Mouse (Mus musculus): Measurements from ENCODE around the gene Cd44.

Cd44 gene

GRCm38 (mm10) chr2:102872436-102872835, 29.0 kb downstream of the Cd44 start:
- DNase-seq (ENCODE audit: low read depth, low spot score): no peak

DNA sequence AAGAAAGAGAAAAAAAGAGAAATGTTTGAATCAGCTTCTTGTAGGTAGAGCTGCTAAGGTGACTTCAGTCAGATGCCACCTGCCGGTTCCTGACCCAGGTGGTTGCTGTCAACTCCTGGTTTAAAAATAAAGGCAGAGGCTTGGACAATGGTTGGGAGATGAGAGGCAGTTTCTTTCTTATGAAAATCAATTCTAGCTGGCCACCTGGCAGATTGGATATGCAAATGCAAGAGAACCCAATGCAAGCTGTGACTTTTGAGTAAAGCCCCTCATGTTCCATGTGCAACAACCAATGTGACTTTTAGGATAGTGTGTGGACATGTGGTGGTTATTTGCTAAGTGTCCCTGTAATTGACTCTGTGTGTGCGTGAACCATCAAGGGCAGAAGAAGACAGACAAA, 33.0 kb downstream of the Cd44 start:
- DNase-seq (ENCODE audit: low read depth, low spot score): no peak

GRCm38 (mm10) chr2:102867396-102868088, 33.9 kb downstream of the Cd44 start:
- peak; percentile 68 for DNase-seq (ENCODE audit: low read depth, low spot score)

- no peak for DNase-seq (ENCODE audit: low read depth, low spot score)
Measured at GRCm38 (mm10) chr2:102866594-102866993, 34.9 kb downstream of the Cd44 start.

GRCm38 (mm10) chr2:102865354-102865752, 36.1 kb downstream of the Cd44 start:
- no peak for DNase-seq (ENCODE audit: low read depth, low spot score)

- no peak for DNase-seq (ENCODE audit: low read depth, low spot score)
Measured at GRCm38 (mm10) chr2:102864695-102865353, 36.6 kb downstream of the Cd44 start.

- no peak for DNase-seq (ENCODE audit: low read depth, low spot score)
Measured at GRCm38 (mm10) chr2:102864036-102864435, 37.4 kb downstream of the Cd44 start.

- no peak for DNase-seq (ENCODE audit: low read depth, low spot score)
Measured at GRCm38 (mm10) chr2:102863583-102863982, 37.9 kb downstream of the Cd44 start.

GRCm38 (mm10) chr2:102862706-102863105, 38.8 kb downstream of the Cd44 start:
- DNase-seq (ENCODE audit: low read depth, low spot score): no peak

GRCm38 (mm10) chr2:102858271-102858670, 43.2 kb downstream of the Cd44 start:
- no peak for DNase-seq (ENCODE audit: low read depth, low spot score)

GRCm38 (mm10) chr2:102853297-102853696, 48.2 kb downstream of the Cd44 start:
- peak; percentile 47 for DNase-seq (ENCODE audit: low read depth, low spot score)

DNA sequence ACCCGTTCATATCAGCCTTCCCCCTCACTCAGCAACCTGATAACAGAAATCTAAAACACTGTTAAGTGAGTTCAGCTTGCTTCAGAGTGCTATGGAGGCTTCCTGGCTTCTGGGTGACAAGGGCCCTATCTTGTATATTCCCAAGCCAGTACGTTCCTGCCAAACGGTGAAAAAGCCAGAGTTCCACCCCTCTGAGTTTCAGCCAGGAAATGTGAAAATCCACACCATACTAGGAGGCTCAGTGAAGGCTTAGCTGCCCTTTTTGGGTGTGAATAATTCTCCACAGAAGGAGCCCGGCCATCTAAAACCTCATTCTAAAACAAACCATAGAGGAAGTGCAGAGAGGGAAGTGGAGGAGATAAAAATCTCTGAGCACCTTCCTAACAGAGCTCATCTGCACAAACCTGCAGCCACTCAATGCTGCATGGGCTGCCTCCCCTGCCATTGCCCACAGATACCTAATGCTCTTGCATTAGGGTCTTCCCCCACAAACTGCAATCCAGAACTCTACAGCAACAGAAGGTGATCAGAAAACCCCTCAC, 49.5 kb downstream of the Cd44 start:
- peak; percentile 51 for DNase-seq (ENCODE audit: low read depth, low spot score)

DNA sequence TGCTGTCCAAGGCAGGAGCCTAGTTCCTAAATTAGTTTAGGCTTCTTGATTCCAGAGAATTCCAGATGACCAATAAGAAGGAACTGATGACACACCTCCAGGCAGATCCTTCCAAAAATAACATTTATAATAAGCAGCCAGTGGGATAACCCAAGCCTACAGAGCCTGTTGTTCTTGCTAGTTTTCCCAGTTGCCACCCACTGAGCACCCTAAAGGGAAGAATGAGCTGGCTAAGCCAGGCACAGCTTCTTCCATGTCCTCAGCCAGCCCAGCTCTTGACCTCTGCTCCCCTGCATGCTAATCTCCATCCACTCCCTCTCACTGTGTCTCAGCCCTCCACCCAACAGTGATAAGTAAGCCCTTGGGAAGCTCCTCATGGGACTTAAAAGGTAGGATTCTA, 51.4 kb downstream of the Cd44 start:
- DNase-seq (ENCODE audit: low read depth, low spot score): no peak

GRCm38 (mm10) chr2:102848811-102849433, 52.5 kb downstream of the Cd44 start:
- DNase-seq (ENCODE audit: low read depth, low spot score): peak; percentile 76

DNA sequence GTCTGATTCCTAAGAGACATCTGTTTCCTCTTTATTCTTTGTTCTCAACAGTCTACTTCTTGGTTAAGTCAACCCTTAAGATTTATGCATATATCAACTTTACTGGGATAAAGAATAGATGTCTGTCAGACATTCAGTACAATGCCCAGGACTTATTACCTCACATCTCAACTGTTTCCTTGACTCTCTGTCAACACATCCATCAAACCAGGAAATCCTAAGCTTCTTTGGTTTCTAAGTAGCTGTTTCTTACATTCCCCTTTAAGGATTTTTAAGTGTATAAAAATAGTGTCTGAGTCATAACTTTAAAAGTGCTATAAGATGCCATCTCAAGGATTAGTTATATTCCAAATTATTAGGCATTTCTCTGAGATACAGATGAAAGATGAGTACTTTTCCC, 60.2 kb downstream of the Cd44 start:
- no peak for DNase-seq (ENCODE audit: low read depth, low spot score)

DNA sequence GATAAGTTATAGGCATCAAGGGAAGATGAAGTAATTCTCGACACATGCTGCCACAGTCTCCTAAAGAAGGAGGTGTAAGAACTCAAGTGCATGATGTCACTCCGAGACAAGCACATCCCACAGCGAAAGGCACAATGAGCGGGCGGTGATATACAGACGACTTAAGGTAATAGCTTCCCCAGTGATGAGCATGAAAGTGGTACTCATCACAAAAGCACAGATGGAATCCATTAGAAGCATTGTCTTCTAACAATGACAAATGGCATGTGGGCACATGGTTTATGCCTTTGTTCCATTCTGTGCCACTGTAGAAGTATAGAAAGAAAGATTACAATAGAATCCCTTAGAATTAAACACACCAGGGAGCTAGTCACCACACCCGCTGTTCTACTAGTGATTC, 63.3 kb downstream of the Cd44 start:
- no peak for DNase-seq (ENCODE audit: low read depth, low spot score)

GRCm38 (mm10) chr2:102831547-102831946, 69.9 kb downstream of the Cd44 start:
- DNase-seq (ENCODE audit: low read depth, low spot score): peak; percentile 17

GRCm38 (mm10) chr2:102829201-102829600, 72.3 kb downstream of the Cd44 start:
- DNase-seq (ENCODE audit: low read depth, low spot score): no peak

- DNase-seq (ENCODE audit: low read depth, low spot score): no peak
Measured at GRCm38 (mm10) chr2:102828381-102828780, 73.1 kb downstream of the Cd44 start.

- DNase-seq (ENCODE audit: low read depth, low spot score): no peak
Measured at GRCm38 (mm10) chr2:102827841-102828240, 73.6 kb downstream of the Cd44 start.

DNA sequence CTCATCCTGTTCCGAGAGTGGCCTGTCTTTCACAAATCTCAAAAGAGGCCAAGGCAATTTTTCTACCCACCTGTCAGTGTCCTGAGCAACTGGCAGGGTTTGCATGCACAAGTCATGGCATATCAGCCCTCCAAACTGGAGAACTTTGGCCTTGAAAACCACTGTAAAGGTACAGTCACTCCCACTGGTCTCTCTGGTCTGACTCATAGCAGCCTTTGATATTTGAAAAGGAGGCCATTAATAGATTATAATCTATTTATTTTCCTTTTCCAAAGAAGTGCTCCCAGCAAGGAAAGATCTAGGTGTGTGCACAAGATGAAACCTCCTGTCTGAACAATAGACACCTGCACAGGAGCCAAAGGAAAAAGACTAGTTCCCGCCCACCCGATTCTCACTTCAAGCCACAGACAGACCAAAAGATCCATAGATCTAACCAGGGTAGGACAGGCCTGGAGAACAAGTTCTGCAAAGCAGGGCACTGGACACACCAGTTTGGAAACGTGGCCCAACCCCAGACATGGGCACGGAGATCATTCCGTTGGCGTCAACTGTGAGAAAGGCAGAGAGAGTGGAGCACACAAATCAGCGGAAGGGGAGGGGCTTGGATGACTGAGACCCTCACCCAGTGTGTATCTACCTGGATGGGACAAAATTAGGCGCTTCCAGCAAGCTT, 75.4 kb downstream of the Cd44 start:
- no peak for DNase-seq (ENCODE audit: low read depth, low spot score)

DNA sequence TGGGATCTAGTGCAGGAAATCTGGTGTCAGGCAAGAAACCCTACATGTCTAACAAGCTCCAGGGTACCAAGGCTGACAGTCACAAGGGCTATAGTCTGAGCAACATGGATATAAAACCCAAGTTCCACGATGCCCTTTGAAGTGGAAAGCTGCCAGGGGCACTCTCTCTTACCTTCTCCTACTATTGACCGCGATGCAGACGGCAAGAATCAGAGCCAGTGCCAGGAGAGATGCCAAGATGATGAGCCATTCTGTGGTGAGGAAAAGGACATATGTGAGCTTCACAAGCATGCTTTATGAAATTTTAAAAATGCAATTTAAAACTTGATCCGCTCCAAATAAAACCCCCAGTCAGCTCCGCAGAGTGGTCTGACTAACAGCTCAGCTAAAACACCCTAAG, 79.4 kb downstream of the Cd44 start:
- no peak for DNase-seq (ENCODE audit: low read depth, low spot score)

Measured in CD4-positive, CD25-positive, alpha-beta regulatory T cell, adult 2 months (primary cell).